Mouse (Mus musculus) liver, embryonic 14.5 days (tissue): ENCODE data around the gene Tpgs1.

Experiments
- CTCF ChIP-seq: IDR thresholded peaks from 2 replicates; pipeline ENCODE4 v1.5.1; 2016; ENCODE audit warnings: antibody characterized with exemption, low read depth, control low read depth
- EP300 ChIP-seq: IDR thresholded peaks from 2 replicates; pipeline ENCODE4 v1.6.1; 2016; ENCODE audit warnings: antibody characterized with exemption, low read depth

- no peak for TF ChIP-seq EP300
- 0 out of 2 replicates have a peak, but pooled peaks have one; percentile 5 for TF ChIP-seq CTCF
Observed at GRCm38 (mm10) chr10:79670071-79670888, 1.1 kb downstream of the Tpgs1 start.
